ENCODE assay signal across 17 mouse cellular contexts in the genomic region with DNA sequence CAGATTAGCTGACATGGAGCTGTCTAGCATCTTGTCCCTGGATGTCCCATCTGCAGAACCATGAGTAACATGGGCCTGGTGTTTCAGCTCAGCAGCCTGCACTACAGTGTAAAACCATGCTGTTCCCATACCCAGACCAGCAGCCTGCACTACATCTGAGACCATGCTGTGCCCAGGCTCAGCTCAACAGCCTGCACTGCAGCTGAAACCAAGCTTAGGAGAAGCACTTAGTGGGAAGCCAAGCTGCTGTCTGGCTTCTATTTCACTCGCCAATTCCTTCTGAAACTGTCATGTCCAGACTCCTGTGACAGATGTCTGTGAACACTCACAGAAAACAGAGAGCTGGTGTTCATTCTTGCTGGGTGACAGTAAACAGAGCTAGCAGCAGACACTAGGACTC.
DNase-seq lines count a peak whose midpoint lies in the region; ATAC-seq and TF ChIP-seq lines count a peak whose summit lies in the region.
"Had no signal": no experiment of that assay in that cellular context is flagged by ENCODE, and none has a peak within 500 bp of the region (broad histone marks: within the 10 kb centered on the region; RNA-seq: fewer than 3 reads in every experiment).

No protein-coding gene starts in this region.

- WGBS in forebrain, postnatal 0 days, result 43% methylated on average over 1 of the region's 1 CpGs
- 85% methylated on average over 1 of the region's 1 CpGs for WGBS in forebrain, embryonic 12.5 days

- no peak overlapping the region for H3K4me2 ChIP-seq in forebrain, postnatal 0 days (ENCODE audit: low read depth)
- no peak overlapping the region for H3K4me2 ChIP-seq in forebrain, embryonic 12.5 days
- H3K4me2 ChIP-seq: forebrain, embryonic 15.5 days; liver, embryonic 13.5 days had no signal

- no peaks in the 10 kb centered on the region for H3K36me3 ChIP-seq in forebrain, postnatal 0 days (ENCODE audit: insufficient read depth)
- no peaks in the 10 kb centered on the region for H3K36me3 ChIP-seq in forebrain, embryonic 12.5 days (replicated peaks)
- H3K36me3 ChIP-seq in megakaryocyte, embryonic 14.5 days (replicated peaks; ENCODE audit: low read length), result peaks cover 31% of the 10 kb centered on the region
- H3K36me3 ChIP-seq: forebrain, embryonic 15.5 days; hindbrain, embryonic 10.5 days; liver, embryonic 13.5 days; midbrain, embryonic 10.5 days had no signal

- no peaks in the 10 kb centered on the region for H3K9me3 ChIP-seq in forebrain, postnatal 0 days (ENCODE audit: low read length)
- no peaks in the 10 kb centered on the region for H3K9me3 ChIP-seq in forebrain, embryonic 12.5 days
- no peaks in the 10 kb centered on the region for H3K9me3 ChIP-seq in megakaryocyte, embryonic 14.5 days
- H3K9me3 ChIP-seq: forebrain, embryonic 15.5 days; hindbrain, embryonic 10.5 days; liver, embryonic 13.5 days; midbrain, embryonic 10.5 days had no signal

- H3K4me3 ChIP-seq in forebrain, postnatal 0 days (ENCODE audit: low read depth, low read length), result no peak overlapping the region
- H3K4me3 ChIP-seq in forebrain, embryonic 12.5 days (replicated peaks), result no peak overlapping the region
- H3K4me3 ChIP-seq in megakaryocyte, embryonic 14.5 days (replicated peaks), result peak overlapping the region; percentile 38
- H3K4me3 ChIP-seq: forebrain, embryonic 15.5 days; hindbrain, embryonic 10.5 days; liver, embryonic 13.5 days; midbrain, embryonic 10.5 days; myocyte had no signal

- peak; percentile 65 for DNase-seq in forebrain, postnatal 0 days
- peak; percentile 39 for DNase-seq in layer of hippocampus, adult 11-12 months (ENCODE audit: low spot score)
- no peak for DNase-seq in layer of hippocampus, postnatal 25 days (ENCODE audit: extremely low spot score in 1 of 2, low spot score in 1 of 2)
- DNase-seq in layer of hippocampus, adult 18-20 months (ENCODE audit: low spot score in 2 of 2), result peak; percentile 32 to 69
- no peak for DNase-seq in urinary bladder, postnatal 25 days (ENCODE audit: low spot score)
- DNase-seq: cerebellum, adult 18-20 months; gastrocnemius, postnatal 14 days; kidney, adult 18-20 months; kidney, postnatal 36 days; liver, embryonic 13.5 days; lung, postnatal 10 days had no signal

- peak; percentile 94 for ATAC-seq in forebrain, postnatal 0 days
- ATAC-seq in forebrain, embryonic 12.5 days (ENCODE audit: low FRiP score), result no peak
- ATAC-seq: forebrain, embryonic 15.5 days had no signal

- no peak overlapping the region for H3K27ac ChIP-seq in forebrain, postnatal 0 days (ENCODE audit: low read depth, low read length)
- no peak overlapping the region for H3K27ac ChIP-seq in forebrain, embryonic 12.5 days
- H3K27ac ChIP-seq: forebrain, embryonic 15.5 days; hindbrain, embryonic 10.5 days; liver, embryonic 13.5 days; midbrain, embryonic 10.5 days had no signal

- no peaks in the 10 kb centered on the region for H3K27me3 ChIP-seq in forebrain, postnatal 0 days (ENCODE audit: insufficient read depth, low read length)
- no peaks in the 10 kb centered on the region for H3K27me3 ChIP-seq in forebrain, embryonic 12.5 days
- peaks cover 23% of the 10 kb centered on the region for H3K27me3 ChIP-seq in megakaryocyte, embryonic 14.5 days (replicated peaks)
- H3K27me3 ChIP-seq: forebrain, embryonic 15.5 days; liver, embryonic 13.5 days had no signal

- no peak overlapping the region for H3K9ac ChIP-seq in forebrain, postnatal 0 days
- no peak overlapping the region for H3K9ac ChIP-seq in forebrain, embryonic 12.5 days
- H3K9ac ChIP-seq: forebrain, embryonic 15.5 days; liver, embryonic 13.5 days had no signal

- no peaks in the 10 kb centered on the region for H3K4me1 ChIP-seq in forebrain, postnatal 0 days (ENCODE audit: insufficient read depth)
- no peaks in the 10 kb centered on the region for H3K4me1 ChIP-seq in forebrain, embryonic 12.5 days
- H3K4me1 ChIP-seq in megakaryocyte, embryonic 14.5 days, result peaks cover 29% of the 10 kb centered on the region
- H3K4me1 ChIP-seq: forebrain, embryonic 15.5 days; liver, embryonic 13.5 days; midbrain, embryonic 10.5 days had no signal

- TF ChIP-seq CTCF in forebrain, postnatal 0 days (IDR thresholded peaks at IDR 0.05; ENCODE audit: low read depth), result no peak

Comparison
In these comparisons a context has a peak if more than half of its experiments do, and no peak if none do; other contexts are left out.
1. DNase-seq: peak in forebrain, postnatal 0 days (single experiment), layer of hippocampus, adult 11-12 months (single experiment) and layer of hippocampus, adult 18-20 months (2 of 2); none in layer of hippocampus, postnatal 25 days (0 of 2) and urinary bladder, postnatal 25 days (single experiment).